Mouse (Mus musculus) thymus, postnatal 36 days (tissue): ENCODE results near the gene Nxpe3.

Source experiments
- DNase-seq, 2 experiments: peaks; one replicate each; pipeline ENCODE4 v3.0.0; 2022; ENCODE audit warnings: mixed read lengths in 2 of 2

Nxpe3 gene

GRCm38 (mm10) chr16:55837168-55837567 is 57.9 kb downstream of the Nxpe3 start:
- DNase-seq = no peak

- DNase-seq = no peak
These were observed 59.3 kb downstream of the Nxpe3 start for GRCm38 (mm10) chr16:55835798-55836197.

DNA sequence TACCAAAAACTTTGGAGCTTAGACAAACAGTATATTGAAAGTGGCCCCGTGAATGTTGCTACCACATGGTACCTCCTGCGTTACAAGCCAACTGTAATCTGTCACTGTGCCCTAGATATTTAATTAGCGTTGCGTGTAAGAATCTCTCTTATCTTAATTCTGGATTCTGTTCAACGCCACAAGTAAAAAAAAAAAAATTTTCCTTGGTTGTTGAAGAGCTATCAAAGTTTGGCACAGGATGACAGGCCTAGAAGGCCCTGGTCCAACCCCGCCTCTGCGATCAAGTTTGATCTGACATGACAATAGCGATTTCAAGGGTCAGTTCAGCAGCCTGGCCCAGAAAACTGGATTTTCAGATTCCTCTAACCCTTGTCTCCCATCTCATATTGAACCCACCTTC is 62.5 kb downstream of the Nxpe3 start:
- no peak for DNase-seq

DNA sequence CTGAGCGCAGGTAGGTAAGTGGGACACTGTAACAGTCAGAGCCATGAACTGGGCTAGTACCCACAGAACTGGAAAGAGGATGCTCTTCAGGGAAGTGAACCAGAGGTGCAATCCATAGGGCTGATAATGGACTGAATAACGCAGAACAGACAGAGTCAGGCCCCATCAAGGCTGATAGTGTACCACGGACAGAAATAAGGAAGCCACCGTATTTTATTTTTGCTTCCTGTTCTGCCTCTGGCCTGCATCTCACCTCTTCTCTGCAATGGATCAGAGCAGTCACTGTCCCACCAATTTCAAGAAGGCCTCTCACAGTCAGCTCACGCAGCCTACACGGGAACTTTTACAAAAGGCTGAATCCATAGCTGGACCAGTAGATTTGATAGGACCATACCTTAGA is 63.0 kb downstream of the Nxpe3 start:
- DNase-seq = no peak

DNA sequence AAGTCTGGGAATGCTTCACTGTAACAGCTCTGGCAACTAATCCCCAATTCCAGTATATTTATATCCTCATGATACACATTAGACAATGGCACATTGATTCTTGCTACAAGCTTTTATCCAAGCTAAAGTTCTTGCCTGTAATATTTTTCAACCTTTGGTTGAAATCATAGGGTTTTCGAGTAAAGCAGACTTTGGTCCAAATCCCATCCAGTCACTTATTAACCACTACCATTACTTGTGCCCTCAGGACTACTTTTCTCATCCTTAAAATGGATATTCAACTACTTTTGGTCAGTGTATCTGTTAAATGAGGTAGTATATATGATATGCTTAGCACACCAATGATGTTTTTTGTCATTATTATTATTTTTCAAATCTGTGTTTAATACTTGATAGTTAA is 63.6 kb downstream of the Nxpe3 start:
- no peak for DNase-seq

DNA sequence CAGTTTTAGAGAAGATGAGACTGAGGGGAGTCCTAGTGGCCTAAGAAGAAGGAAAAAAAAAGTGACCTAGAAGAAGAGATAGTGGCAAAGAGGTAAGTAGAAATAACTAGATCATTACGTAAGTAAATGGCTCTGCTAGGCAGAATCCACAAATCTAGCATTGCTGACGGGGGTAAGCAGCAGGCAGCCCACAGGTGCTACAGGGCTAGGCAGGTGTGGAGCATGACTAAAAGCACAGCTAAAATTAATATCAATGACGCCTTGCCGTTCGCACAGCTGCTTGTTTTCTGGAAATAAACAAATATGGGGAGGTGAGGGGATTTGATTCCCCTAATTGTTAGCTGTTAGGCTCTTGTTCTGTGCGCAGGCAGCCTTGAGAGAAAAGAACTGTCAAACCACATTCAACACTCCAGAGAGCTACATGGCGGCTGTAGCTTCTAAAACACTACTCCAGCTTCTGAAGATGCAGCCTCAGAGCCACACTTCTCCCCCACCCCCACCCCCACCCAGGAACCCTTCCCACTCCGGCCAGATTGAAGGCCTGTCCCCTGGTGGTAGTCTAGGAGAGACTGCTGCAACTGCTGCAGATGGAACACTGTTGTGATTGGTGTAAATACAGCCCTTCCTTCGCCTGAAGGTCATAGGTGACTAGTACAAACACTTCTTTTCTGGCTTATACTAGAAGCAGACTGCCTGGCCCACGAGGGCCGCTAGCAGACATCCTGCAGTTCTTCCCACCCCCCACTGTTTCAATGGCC is 71.5 kb downstream of the Nxpe3 start:
- DNase-seq = no peak

DNA sequence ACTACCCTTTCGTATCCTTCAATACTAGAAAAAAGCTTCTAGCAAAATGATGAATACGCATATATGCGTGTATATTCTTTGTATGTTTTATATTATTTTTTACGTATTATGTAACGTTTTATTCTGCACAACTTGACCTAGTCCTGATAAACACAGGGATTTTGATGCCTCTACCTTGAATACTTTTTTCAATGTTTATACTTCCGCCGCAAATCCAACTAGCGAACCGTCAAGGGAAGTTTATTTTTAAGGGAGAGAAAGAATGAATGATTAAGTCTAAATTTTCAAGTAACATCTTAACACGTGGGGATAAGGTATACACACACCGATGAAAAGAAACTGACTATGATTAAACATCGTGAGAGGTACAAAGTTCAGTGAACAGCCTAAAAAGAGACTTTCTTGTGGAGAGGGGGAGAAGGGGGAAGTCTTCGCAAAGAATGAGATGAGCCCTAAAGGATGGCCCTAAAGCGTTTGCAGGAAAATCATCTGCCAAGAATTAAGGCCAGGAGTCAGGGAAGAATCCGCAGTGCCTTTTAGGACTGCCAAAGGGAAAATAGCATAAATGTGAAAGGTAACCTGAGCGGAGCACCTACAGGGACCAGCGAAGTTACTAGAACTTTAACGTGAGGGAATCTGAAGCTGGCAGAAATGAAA is 72.2 kb downstream of the Nxpe3 start:
- no peak for DNase-seq

DNA sequence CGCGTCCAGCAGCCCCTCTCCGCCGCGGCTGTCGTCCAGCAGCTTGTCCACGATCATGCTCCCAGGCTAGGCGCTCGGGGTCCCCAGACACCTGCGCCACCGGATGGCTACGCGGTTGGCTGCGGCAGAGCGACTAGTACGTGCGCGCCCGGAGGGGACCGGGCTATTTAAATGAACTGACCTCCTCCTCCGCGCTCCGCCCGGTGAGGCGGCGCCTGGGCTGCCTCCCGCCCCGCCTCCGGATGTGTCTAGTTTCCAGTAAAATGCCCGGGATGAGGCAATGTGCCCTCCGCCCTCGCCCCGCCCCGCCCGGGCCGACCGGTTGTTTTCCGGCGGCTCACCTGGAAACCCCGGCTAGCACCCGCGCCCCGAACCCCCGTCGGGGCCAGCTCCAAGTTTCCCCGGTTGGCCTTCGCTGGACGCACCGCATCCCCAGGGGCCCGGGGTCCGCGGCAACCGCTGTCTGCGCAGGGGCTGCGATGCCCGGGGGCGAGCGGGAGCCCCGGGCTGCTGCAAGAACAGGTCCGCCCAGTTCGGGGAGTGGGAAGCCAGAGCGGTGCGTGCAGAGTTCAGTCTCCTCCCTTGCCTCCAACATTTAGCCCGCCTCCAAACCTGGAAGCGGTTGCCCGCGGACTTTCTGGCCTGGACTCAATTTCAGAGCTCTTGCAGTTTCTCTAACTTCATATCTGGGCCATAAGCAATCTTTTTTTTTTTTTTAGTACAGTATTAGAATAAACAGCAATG is 72.9 kb downstream of the Nxpe3 start:
- peak; percentile 89 to 92 for DNase-seq

GRCm38 (mm10) chr16:55821571-55821981 is 73.5 kb downstream of the Nxpe3 start:
- DNase-seq = no peak

GRCm38 (mm10) chr16:55820916-55821570 is 74.0 kb downstream of the Nxpe3 start:
- DNase-seq = peak; percentile 21 to 30

GRCm38 (mm10) chr16:55820161-55820915 is 74.7 kb downstream of the Nxpe3 start:
- peak; percentile 26 to 39 for DNase-seq

- DNase-seq = peak; percentile 22 to 35
These were observed 75.8 kb downstream of the Nxpe3 start for GRCm38 (mm10) chr16:55819186-55819861.

- DNase-seq = no peak
These were observed 77.2 kb downstream of the Nxpe3 start for GRCm38 (mm10) chr16:55817717-55818515.

DNA sequence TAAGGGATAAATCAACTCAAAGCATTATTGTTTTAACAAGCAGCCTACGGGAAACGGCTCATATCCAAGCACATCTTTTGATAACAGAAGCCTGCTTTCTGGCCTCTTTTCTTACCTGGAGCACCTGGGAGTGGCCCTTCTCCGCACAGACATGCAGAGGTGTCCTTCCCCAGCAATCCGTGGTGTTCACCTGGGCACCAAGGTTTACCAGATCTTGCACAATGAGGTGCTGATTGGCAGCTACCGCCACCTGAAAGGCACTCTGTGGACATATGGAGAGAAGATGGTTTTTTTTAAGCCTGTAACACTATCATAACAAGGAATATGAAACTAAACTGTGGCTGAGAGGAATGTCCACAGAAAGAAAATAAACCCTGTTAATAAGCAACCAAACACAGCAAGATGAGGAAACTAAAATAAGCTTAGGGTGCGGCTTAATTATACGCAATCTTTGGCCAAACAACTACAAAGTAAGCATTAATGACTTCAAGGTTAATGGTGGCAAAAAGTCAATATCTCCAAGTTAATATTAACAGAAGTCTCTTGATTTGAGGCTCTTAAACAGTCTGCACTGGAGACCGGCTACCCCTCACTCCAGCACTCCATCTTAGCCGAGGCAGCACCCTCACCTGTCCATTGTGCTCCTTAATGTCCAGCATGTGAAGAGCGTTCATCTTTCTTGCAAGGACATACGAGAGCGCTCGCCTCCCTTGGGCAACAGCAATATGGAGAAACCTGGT is 78.7 kb downstream of the Nxpe3 start:
- DNase-seq = no peak

DNA sequence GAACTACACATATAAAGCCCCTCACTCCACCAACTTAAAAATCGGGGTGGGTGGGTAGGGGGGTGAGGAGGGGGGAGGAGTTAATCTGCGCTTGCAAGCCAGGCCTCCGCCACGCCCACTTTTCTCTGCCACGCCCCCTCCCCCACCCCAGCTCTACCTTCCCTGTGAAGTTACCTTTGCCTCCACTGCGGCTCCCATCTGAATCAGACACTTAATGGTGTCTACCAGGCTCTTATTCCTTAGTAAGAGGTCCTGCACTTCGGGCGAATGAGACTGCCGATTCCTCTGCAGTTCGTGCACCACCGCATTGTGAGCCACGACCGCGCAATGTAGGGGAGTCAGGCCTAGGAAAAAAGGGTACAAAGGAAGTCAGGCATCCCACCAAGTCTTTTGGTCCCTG is 79.6 kb downstream of the Nxpe3 start:
- no peak for DNase-seq

- DNase-seq = no peak
These were observed 80.4 kb downstream of the Nxpe3 start for GRCm38 (mm10) chr16:55814686-55815085.

DNA sequence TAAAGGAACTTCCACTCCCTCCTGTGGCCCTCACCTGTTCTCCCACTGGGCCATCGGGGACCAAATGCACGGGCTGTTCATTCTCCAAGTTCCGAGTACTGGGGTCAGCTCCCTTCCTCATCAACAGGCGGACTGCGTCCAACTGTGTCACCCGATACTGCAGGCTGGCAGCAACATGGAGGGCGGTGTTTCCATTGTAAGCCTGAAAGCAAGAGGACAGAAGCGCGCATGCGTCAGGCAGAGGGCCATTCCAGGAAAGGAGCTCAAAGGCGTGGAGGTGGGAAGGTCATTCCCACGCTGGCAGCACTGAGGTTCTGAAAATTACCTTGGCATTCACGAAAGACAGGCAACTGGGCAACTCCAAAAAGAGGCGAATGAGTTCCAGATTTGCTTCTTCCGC is 81.2 kb downstream of the Nxpe3 start:
- no peak for DNase-seq

- no peak for DNase-seq
These were observed 83.3 kb downstream of the Nxpe3 start for GRCm38 (mm10) chr16:55811792-55812191.

- DNase-seq = no peak
These were observed 85.1 kb downstream of the Nxpe3 start for GRCm38 (mm10) chr16:55809779-55810514.

DNA sequence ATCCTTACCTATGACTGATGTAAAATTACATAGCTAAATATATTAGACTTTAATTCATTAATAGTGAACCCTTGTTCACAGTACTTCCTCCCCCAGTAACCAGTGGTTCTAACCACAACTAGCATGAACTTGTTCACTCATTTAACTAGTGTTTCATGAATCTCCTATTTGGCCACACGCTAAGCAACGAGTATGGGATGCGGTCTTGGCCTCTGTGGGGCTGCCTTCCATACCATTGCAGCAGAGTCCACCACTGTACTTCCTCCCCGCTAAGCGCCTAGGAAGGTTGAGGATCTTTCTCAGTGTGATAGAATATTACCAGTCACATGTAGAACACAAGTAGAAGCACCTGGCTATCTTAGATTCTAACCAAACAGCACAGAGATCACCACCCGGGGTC is 85.7 kb downstream of the Nxpe3 start:
- DNase-seq = no peak
